Mouse (Mus musculus) retina, postnatal 1 day (tissue): ENCODE data around the gene Klk1b21.
"Not testable (repeated sequence)": the region's sequence is repeated elsewhere in the genome, so short reads cannot be mapped to it uniquely, and the experiment has no call there.

ENCODE experiments used
- DNase-seq: peaks from one replicate; pipeline ENCODE4 v3.0.0-alpha.2; 2012

Gene Klk1b21

GRCm38 (mm10) chr7:44102028-44102427 is at the start of gene Klk1b21:
Gene Klk1b21, plus strand, starts transcription at chr7:44102328.
- DNase-seq, result not testable (repeated sequence)

- no peak for DNase-seq
Measured at GRCm38 (mm10) chr7:44072117-44072516, 30.0 kb upstream of the Klk1b21 start.

DNA sequence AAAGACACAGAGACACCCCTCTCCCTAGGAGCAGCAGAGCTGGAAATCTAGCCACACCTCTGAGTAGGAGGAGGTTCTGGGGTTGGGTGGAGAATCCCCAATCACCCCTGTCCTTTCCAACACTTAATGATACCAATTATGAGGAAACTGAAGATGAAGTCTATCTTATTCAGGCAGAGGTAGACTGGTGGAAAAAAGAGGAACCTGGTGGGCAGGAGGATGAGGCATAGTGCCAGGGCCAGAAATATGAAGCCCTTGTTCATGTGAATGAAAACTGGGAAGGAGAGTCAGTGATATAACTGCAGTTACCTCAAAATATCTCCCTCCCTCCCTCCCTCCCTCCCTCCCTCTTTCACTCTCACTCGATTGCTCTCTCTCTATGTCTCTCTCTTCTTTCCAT is 24.4 kb upstream of the Klk1b21 start:
- DNase-seq, result no peak

- DNase-seq, result no peak
Measured at GRCm38 (mm10) chr7:44096111-44096510, 6.0 kb upstream of the Klk1b21 start.

- no peak for DNase-seq
Measured at GRCm38 (mm10) chr7:44112373-44112772, 10.2 kb downstream of the Klk1b21 start, which contains the start of gene Klk1b22. Gene Klk1b22, plus strand, starts transcription at chr7:44112673.

- no peak for DNase-seq
Measured at GRCm38 (mm10) chr7:44123445-44123844, 21.3 kb downstream of the Klk1b21 start.

- no peak for DNase-seq
Measured at GRCm38 (mm10) chr7:44136467-44136866, 34.3 kb downstream of the Klk1b21 start, which contains the start of gene Klk1b16. Gene Klk1b16, plus strand, starts transcription at chr7:44136767.
